Mouse (Mus musculus): ENCODE results near the gene Hnrnph2. TPM values are rescaled to one million over a fixed set of nuclear protein-coding genes. Genes with fewer than 3 reads are reported as not detected.
A peak's percentile ranks its signal among the peaks of the same experiment; 100 is the strongest.

The Hnrnph2 gene
- polyA plus RNA-seq, 1 experiment, result 109 TPM

DNA sequence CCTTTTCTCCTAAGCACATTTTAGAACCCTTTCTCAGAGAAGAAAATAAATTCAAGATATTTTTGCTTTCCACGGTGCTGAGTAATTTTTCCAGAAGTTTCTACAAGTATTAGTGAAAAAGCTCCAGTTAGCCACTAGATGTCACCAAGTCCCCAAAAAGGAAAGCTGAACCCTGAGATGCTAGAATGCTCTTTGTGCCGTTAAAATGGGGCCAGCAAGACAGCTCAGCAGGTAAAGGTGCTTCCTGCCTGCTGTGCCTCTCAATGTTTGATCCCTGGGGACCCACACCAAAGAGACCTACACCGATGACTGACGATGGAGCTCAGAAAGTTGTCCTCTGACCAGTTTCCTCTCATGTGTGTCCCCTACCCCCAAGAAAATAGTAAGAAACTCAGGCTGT is 8.5 kb downstream of the Hnrnph2 start:
- peak; percentile 41 for TF ChIP-seq CTCF (IDR thresholded peaks at IDR 0.05; ENCODE audit: extremely low read depth, insufficient read depth, low read length)
- no peak for TF ChIP-seq POLR2A (IDR thresholded peaks at IDR 0.05; ENCODE audit: extremely low read depth, insufficient read depth, low read length)
- H3K4me1 ChIP-seq (ENCODE audit: control insufficient read depth, insufficient read depth, low read length), result no peaks in the 10 kb centered on the region
- H3K4me3 ChIP-seq (ENCODE audit: insufficient read depth, low read length), result no peak overlapping the region
- no peak overlapping the region for H3K27ac ChIP-seq (ENCODE audit: insufficient read depth, low read length)

GRCm38 (mm10) chrX:134610984-134611383 is 10.0 kb downstream of the Hnrnph2 start:
- Histone ChIP-seq H3K4me1 (ENCODE audit: control insufficient read depth, insufficient read depth, low read length) (no peaks in the 10 kb centered on the region), H3K4me3 (ENCODE audit: insufficient read depth, low read length) (no peak overlapping the region), H3K27ac (ENCODE audit: insufficient read depth, low read length) (no peak overlapping the region)
- TF ChIP-seq POLR2A (IDR thresholded peaks at IDR 0.05; ENCODE audit: extremely low read depth, insufficient read depth, low read length) (no peak), CTCF (IDR thresholded peaks at IDR 0.05; ENCODE audit: extremely low read depth, insufficient read depth, low read length) (no peak)

DNA sequence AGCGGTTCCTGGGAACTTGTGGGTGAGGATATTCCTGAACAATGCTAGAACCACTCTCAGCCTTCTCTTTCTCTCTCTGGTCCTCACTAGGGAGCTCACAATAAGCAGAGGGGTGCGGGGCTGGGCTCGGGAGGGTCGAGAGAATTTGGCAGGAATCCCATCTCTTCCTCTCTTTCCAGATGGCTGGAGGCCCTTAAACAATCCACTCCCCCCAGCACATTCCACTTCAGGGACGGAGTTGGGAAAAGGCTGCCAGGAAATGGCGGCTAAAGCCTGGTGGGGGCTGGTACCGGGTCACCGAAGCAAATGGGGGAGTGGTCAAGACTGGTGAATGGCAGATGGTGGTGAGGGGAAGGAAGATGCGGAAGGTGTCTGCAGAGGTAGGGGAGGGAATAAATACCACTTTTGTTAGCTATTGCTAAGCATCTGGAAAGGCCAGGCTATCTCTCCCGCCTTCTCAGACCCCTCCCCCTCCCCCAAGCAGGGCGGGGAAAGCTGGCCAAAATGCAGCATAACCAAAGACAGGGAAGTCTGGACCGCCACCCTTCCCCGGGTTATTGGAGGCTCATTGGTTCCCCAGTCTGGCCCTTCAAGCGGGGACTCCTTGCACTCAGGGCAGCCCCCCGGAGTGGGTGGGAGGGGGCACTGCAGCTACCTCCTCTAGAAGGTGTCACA is 11.4 kb downstream of the Hnrnph2 start:
- no peak for TF ChIP-seq CTCF (IDR thresholded peaks at IDR 0.05; ENCODE audit: extremely low read depth, insufficient read depth, low read length)
- no peak for TF ChIP-seq POLR2A (IDR thresholded peaks at IDR 0.05; ENCODE audit: extremely low read depth, insufficient read depth, low read length)
- Histone ChIP-seq H3K4me1 (ENCODE audit: control insufficient read depth, insufficient read depth, low read length) (no peaks in the 10 kb centered on the region), H3K4me3 (ENCODE audit: insufficient read depth, low read length) (peak overlapping the region; percentile 43), H3K27ac (ENCODE audit: insufficient read depth, low read length) (peak overlapping the region; percentile 42; the same call in 1 of the 2 replicates)

- TF ChIP-seq CTCF (IDR thresholded peaks at IDR 0.05; ENCODE audit: extremely low read depth, insufficient read depth, low read length) (no peak), POLR2A (IDR thresholded peaks at IDR 0.05; ENCODE audit: extremely low read depth, insufficient read depth, low read length) (no peak)
- no peak overlapping the region for H3K27ac ChIP-seq (ENCODE audit: insufficient read depth, low read length)
- no peak overlapping the region for H3K4me3 ChIP-seq (ENCODE audit: insufficient read depth, low read length)
Observed at GRCm38 (mm10) chrX:134614306-134614705, 13.3 kb downstream of the Hnrnph2 start.

GRCm38 (mm10) chrX:134619695-134620094 is 18.7 kb downstream of the Hnrnph2 start:
- Histone ChIP-seq H3K4me1 (ENCODE audit: control insufficient read depth, insufficient read depth, low read length) (no peaks in the 10 kb centered on the region), H3K4me3 (ENCODE audit: insufficient read depth, low read length) (no peak overlapping the region), H3K27ac (ENCODE audit: insufficient read depth, low read length) (no peak overlapping the region)
- no peak for TF ChIP-seq CTCF (IDR thresholded peaks at IDR 0.05; ENCODE audit: extremely low read depth, insufficient read depth, low read length)
- TF ChIP-seq POLR2A (IDR thresholded peaks at IDR 0.05; ENCODE audit: extremely low read depth, insufficient read depth, low read length), result no peak

More at GRCm38 (mm10) chrX:134614306-134614705, 13.3 kb downstream of the Hnrnph2 start:
- H3K4me1 ChIP-seq (ENCODE audit: control insufficient read depth, insufficient read depth, low read length), result no peaks in the 10 kb centered on the region

GRCm38 (mm10) chrX:134620254-134620865 is 19.4 kb downstream of the Hnrnph2 start:
- no peak overlapping the region for H3K27ac ChIP-seq (ENCODE audit: insufficient read depth, low read length)
- TF ChIP-seq CTCF (IDR thresholded peaks at IDR 0.05; ENCODE audit: extremely low read depth, insufficient read depth, low read length) (no peak), POLR2A (IDR thresholded peaks at IDR 0.05; ENCODE audit: extremely low read depth, insufficient read depth, low read length) (no peak)
- H3K4me3 ChIP-seq (ENCODE audit: insufficient read depth, low read length), result no peak overlapping the region
- H3K4me1 ChIP-seq (ENCODE audit: control insufficient read depth, insufficient read depth, low read length), result no peaks in the 10 kb centered on the region

- Histone ChIP-seq H3K4me1 (ENCODE audit: control insufficient read depth, insufficient read depth, low read length) (no peaks in the 10 kb centered on the region), H3K27ac (ENCODE audit: insufficient read depth, low read length) (no peak overlapping the region)
- no peak for TF ChIP-seq POLR2A (IDR thresholded peaks at IDR 0.05; ENCODE audit: extremely low read depth, insufficient read depth, low read length)
- no peak for TF ChIP-seq CTCF (IDR thresholded peaks at IDR 0.05; ENCODE audit: extremely low read depth, insufficient read depth, low read length)
Observed at GRCm38 (mm10) chrX:134621685-134622084, 20.7 kb downstream of the Hnrnph2 start.

DNA sequence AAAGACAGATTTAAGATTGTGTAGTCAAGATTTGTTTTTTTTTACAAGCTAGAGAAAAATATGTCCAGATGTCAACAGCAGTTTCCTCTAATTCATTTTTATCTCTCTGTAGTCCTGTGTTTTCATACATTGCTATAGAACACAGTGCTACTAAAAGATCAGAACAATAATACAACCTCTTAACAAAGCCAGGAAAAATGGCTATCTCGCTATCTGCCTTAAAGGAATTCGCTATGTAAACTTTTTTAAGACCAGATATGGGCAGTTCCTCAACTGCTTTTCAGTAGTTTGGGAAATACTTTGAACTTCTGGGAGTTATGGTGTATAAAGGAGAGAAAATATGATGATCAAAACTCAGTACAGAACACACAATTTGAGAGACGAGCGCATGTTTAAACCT is 22.4 kb downstream of the Hnrnph2 start:
- no peak overlapping the region for H3K27ac ChIP-seq (ENCODE audit: insufficient read depth, low read length)
- no peaks in the 10 kb centered on the region for H3K4me1 ChIP-seq (ENCODE audit: control insufficient read depth, insufficient read depth, low read length)
- no peak overlapping the region for H3K4me3 ChIP-seq (ENCODE audit: insufficient read depth, low read length)
- no peak for TF ChIP-seq CTCF (IDR thresholded peaks at IDR 0.05; ENCODE audit: extremely low read depth, insufficient read depth, low read length)
- TF ChIP-seq POLR2A (IDR thresholded peaks at IDR 0.05; ENCODE audit: extremely low read depth, insufficient read depth, low read length), result no peak

More at GRCm38 (mm10) chrX:134621685-134622084, 20.7 kb downstream of the Hnrnph2 start:
- H3K4me3 ChIP-seq (ENCODE audit: insufficient read depth, low read length), result no peak overlapping the region

DNA sequence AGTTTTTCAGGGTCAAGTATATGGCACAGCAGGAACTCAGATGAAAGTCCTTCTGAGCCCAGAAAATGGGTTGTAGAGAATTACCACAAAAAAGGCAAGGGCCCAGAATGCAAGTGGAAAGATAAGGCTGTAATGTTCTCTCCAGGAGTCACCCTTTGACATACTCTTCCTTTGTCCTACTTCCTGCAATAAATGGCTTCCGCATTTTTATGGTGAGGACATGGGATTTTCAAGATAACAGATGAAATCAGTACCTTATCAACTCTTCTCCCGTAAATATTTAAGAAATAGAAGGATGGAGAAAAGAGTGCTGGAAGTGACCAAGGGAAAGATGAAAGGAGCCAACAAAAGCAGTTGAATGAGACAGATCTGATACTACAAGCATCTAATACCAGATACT is 27.2 kb downstream of the Hnrnph2 start:
- H3K27ac ChIP-seq (ENCODE audit: insufficient read depth, low read length), result no peak overlapping the region
- no peaks in the 10 kb centered on the region for H3K4me1 ChIP-seq (ENCODE audit: control insufficient read depth, insufficient read depth, low read length)
- H3K4me3 ChIP-seq (ENCODE audit: insufficient read depth, low read length), result no peak overlapping the region
- TF ChIP-seq CTCF (IDR thresholded peaks at IDR 0.05; ENCODE audit: extremely low read depth, insufficient read depth, low read length) (no peak), POLR2A (IDR thresholded peaks at IDR 0.05; ENCODE audit: extremely low read depth, insufficient read depth, low read length) (no peak)

GRCm38 (mm10) chrX:134632710-134633109 is 31.7 kb downstream of the Hnrnph2 start:
- TF ChIP-seq CTCF (IDR thresholded peaks at IDR 0.05; ENCODE audit: extremely low read depth, insufficient read depth, low read length) (no peak), POLR2A (IDR thresholded peaks at IDR 0.05; ENCODE audit: extremely low read depth, insufficient read depth, low read length) (no peak)
- Histone ChIP-seq H3K4me3 (ENCODE audit: insufficient read depth, low read length) (no peak overlapping the region), H3K27ac (ENCODE audit: insufficient read depth, low read length) (no peak overlapping the region), H3K4me1 (ENCODE audit: control insufficient read depth, insufficient read depth, low read length) (no peaks in the 10 kb centered on the region)

Measured in cortical plate, adult 2 months (tissue).